Mouse (Mus musculus): ENCODE results near the gene Iqce. TPM values are rescaled to one million over a fixed set of nuclear protein-coding genes. Genes with fewer than 3 reads are reported as not detected.

Gene Iqce
- polyA plus RNA-seq, 1 experiment from 2014 or later = 28.2 TPM

Other genes with a start within 250 kb of the Iqce start
- gene Chst12, start 196.8 kb downstream of the Iqce start, polyA plus RNA-seq (2015; fragmentation: Nextera tagmentation; extraction: Ambion mirVana) = 28.9 and 30.6 TPM in 2 replicates
- not detected in 2 replicates for gene Grifin, start 137.3 kb downstream of the Iqce start, polyA plus RNA-seq (2015; fragmentation: Nextera tagmentation; extraction: Ambion mirVana)
- 31.8 and 36.0 TPM in 2 replicates for gene Lfng, start 95.1 kb downstream of the Iqce start, polyA plus RNA-seq (2015; fragmentation: Nextera tagmentation; extraction: Ambion mirVana)
- 42.3 and 43.7 TPM in 2 replicates for gene Ttyh3, start 53.3 kb downstream of the Iqce start, polyA plus RNA-seq (2015; fragmentation: Nextera tagmentation; extraction: Ambion mirVana)
- 24.2 and 26.0 TPM in 2 replicates for gene Brat1, start 2.6 kb upstream of the Iqce start, polyA plus RNA-seq (2015; fragmentation: Nextera tagmentation; extraction: Ambion mirVana)
- gene Amz1, start 21.7 kb upstream of the Iqce start, polyA plus RNA-seq (2015; fragmentation: Nextera tagmentation; extraction: Ambion mirVana) = 0.79 and 1.5 TPM in 2 replicates
- gene Gna12, start 128.1 kb upstream of the Iqce start, polyA plus RNA-seq (2015; fragmentation: Nextera tagmentation; extraction: Ambion mirVana) = 24.6 and 35.3 TPM in 2 replicates